Mouse (Mus musculus): ENCODE data around the gene Slc1a4. TPM values are rescaled to one million over a fixed set of nuclear protein-coding genes. Genes with fewer than 3 reads are reported as not detected.

Slc1a4 gene
- 13.5 TPM in 2 replicates for polyA plus RNA-seq (2016; fragmentation: Nextera tagmentation; extraction: Ambion mirVana)

DNA sequence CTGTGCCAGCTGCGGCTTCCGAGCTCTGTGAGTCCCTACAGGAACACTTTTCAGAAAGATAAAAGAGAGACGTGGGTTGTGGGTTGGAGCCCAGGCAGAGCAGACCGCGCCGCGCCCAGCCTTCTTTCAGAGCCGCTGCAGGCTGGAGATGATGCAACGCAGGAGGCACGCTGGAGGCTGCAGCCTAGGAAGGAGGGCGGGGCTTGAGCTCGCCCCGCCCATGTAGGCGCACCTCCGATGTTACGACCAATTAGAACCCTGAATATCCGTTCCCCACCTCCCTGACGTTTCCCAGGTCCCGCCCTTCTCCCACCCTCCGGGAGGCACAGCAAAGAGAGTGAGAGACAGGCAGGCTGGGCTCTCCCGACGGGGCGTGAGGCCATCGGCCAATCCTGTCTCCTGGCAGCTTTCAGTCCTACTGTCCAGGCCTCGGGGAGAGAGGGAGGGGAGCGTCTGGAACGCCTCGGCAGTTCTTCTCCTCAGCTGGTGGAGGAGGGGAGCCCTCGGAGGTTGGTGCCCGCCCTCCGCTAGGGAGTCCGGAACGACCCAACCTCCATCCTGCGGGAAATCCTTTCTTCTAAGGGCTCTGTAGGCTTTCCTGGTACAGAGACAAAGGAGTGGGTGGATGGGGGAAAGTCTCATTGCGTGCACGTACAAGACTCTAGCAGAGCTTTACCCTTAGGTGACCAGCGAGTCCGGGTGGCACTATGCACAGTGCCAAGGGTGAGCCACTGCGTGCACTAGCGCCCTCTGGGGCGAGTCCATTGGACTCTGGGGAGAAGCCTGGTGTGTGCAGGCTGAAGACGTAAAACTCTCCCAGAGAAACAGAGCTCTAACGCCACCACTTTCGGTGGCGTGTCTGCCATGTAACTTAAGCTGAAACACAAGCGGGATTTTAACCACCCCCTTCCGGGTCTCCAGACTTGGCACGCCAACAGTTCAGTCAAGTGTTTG, at the start of gene Slc1a4:
TSS of gene Slc1a4 (minus strand) at position 153 of the 954 bp plus-strand sequence.
- Histone ChIP-seq H3K36me3 (replicated peaks) (no peaks in the 10 kb centered on the region), H3K4me1 (peaks cover 31% of the 10 kb centered on the region), H3K27ac (replicated peaks) (peak within 1 kb of the TSS; percentile 87), H3K27me3 (replicated peaks; ENCODE audit: low read depth, poor library complexity, severe bottlenecking) (no peaks in the 10 kb centered on the region), H3K4me3 (peak within 1 kb of the TSS; percentile 66), H3K9me3 (no peaks in the 10 kb centered on the region)
- WGBS, result under 1% methylated on average over 48 of the region's 48 CpGs
- peak; percentile 98 for DNase-seq (ENCODE audit: low spot score)

DNA sequence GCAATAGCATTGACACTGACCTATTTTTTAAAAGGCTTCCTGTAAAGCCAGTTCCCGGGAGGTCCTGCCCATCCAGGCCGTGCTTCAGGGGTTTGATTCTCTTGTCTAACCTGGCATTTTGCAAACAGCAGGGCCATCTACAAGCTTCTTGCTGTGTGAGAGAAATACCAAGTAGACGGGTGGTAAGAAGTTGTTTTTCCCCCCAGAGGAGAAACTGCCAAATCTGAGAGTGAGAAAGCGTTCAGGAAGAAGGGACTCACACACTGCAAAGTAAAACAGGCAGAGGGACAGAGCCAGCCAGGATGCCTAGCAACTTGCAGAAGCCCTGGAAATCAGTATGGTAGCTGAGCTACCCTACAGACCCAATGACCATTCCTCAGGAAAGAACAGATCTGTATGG, 47.6 kb upstream of the Slc1a4 start:
- no peaks in the 10 kb centered on the region; the same call in 1 of the 2 replicates for H3K9me3 ChIP-seq
- H3K4me3 ChIP-seq, result no peak overlapping the region
- H3K27me3 ChIP-seq (replicated peaks; ENCODE audit: low read depth, poor library complexity, severe bottlenecking), result no peaks in the 10 kb centered on the region
- H3K27ac ChIP-seq (replicated peaks), result no peak overlapping the region
- H3K36me3 ChIP-seq (replicated peaks), result no peaks in the 10 kb centered on the region
- WGBS, result 80% methylated on average over 4 of the region's 4 CpGs
- no peak for DNase-seq (ENCODE audit: low spot score)
- H3K4me1 ChIP-seq, result no peaks in the 10 kb centered on the region

DNA sequence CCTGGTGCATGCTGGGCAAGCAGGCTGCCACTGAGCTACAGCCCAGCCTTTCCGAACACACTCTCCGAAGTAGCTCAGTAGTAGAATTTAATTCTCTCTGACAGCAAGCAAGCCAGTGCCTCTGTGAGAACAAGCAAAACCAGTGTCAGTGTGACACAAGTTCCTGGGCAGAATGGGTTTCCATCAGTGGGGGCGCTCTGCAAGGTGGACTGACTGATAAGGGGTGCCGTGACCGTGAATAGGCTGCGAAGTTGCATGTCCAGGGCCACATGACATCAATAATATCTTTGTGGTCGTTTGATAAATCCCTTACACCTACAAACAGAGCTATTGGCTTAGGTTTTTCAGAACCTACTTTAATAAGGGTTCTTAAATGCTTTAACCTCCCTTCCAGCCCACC, 44.1 kb upstream of the Slc1a4 start:
- no peak overlapping the region for H3K27ac ChIP-seq (replicated peaks)
- no peak for DNase-seq (ENCODE audit: low spot score)
- H3K4me1 ChIP-seq, result no peaks in the 10 kb centered on the region
- H3K27me3 ChIP-seq (replicated peaks; ENCODE audit: low read depth, poor library complexity, severe bottlenecking), result no peaks in the 10 kb centered on the region
- no peaks in the 10 kb centered on the region for H3K36me3 ChIP-seq (replicated peaks)
- WGBS, result 90% methylated on average over 7 of the region's 7 CpGs
- H3K9me3 ChIP-seq, result no peaks in the 10 kb centered on the region; the same call in 1 of the 2 replicates
- H3K4me3 ChIP-seq, result no peak overlapping the region

DNA sequence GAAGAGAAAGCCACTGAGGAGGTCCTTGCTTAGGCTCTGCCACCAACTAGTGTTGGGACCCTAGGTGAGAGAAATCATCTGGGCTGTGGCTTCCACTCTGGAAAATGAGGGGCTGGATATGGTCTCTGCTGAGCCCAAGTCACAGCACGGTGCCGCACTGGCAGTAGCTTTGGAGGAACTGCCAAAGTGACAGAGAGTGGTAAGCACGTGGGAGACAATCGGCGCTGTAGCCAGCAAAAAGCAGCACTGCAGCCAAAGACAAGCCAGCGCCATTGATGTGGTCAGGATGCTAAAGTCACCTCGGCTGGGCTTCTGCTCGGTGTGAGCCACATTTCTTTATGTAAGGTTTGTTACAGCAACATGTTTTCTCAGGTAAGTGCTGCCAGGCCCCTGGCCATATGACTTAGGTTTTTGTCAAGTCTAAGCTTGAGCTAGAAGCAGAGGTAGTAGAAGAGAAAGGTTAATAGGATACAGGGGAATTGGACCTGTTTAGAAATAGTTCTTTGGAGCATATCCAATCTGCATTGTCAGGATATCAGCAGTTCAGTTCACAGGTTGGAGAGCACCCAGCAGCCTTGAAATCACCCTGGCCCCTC, 40.2 kb upstream of the Slc1a4 start:
- H3K9me3 ChIP-seq, result no peaks in the 10 kb centered on the region
- no peaks in the 10 kb centered on the region for H3K36me3 ChIP-seq (replicated peaks)
- no peaks in the 10 kb centered on the region for H3K4me1 ChIP-seq
- DNase-seq (ENCODE audit: low spot score), result no peak
- H3K4me3 ChIP-seq, result no peak overlapping the region
- no peak overlapping the region for H3K27ac ChIP-seq (replicated peaks)
- H3K27me3 ChIP-seq (replicated peaks; ENCODE audit: low read depth, poor library complexity, severe bottlenecking), result no peaks in the 10 kb centered on the region
- WGBS, result 86% methylated on average over 8 of the region's 8 CpGs

DNA sequence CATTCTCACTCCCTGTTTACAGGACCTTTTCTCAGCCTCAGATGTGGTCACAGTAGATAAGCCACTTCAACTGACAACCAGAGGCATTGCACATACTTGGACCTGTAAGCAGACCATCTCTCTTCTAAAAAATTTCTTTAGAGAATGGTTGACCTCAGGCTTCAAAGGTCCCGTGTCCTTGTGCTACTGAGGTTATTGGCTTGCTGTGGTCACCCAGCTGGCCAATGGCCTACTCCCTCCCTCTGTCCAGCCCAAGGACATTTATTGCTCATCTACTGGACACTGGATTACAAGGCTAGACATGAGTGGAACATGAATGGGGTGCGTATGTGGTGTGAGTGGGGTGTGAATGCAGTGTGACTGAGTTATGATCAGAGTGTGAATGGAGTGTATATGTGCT, 38.0 kb upstream of the Slc1a4 start:
- 86% methylated on average over 2 of the region's 2 CpGs for WGBS
- Histone ChIP-seq H3K9me3 (no peaks in the 10 kb centered on the region), H3K27me3 (replicated peaks; ENCODE audit: low read depth, poor library complexity, severe bottlenecking) (no peaks in the 10 kb centered on the region), H3K36me3 (replicated peaks) (no peaks in the 10 kb centered on the region), H3K4me3 (no peak overlapping the region), H3K4me1 (no peaks in the 10 kb centered on the region), H3K27ac (replicated peaks) (no peak overlapping the region)
- DNase-seq (ENCODE audit: low spot score), result no peak

DNA sequence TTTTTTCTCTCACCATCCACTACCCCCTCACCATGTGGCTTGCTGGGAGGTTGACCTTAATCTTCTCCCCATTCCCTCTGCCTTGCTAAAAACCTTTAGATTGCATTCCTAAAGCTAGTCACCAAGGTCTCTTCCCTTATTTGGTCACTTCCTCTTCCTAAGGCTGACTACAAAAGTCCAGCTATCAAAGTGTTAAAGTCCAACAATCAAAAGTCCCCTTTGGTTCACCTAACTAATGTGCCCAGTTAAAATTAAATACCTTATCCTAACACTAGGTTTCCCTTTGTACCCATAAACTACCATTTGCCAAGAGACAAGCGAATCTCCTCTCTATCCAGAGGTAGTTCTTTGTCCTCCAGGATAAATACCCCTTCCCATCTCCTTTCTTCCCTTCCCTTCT, 33.9 kb upstream of the Slc1a4 start:
- H3K36me3 ChIP-seq (replicated peaks), result no peaks in the 10 kb centered on the region
- H3K27ac ChIP-seq (replicated peaks), result no peak overlapping the region
- H3K27me3 ChIP-seq (replicated peaks; ENCODE audit: low read depth, poor library complexity, severe bottlenecking), result no peaks in the 10 kb centered on the region
- H3K9me3 ChIP-seq, result no peaks in the 10 kb centered on the region
- H3K4me1 ChIP-seq, result no peaks in the 10 kb centered on the region
- WGBS, result 84% methylated on average over 1 of the region's 1 CpGs
- no peak for DNase-seq (ENCODE audit: low spot score)
- no peak overlapping the region for H3K4me3 ChIP-seq

DNA sequence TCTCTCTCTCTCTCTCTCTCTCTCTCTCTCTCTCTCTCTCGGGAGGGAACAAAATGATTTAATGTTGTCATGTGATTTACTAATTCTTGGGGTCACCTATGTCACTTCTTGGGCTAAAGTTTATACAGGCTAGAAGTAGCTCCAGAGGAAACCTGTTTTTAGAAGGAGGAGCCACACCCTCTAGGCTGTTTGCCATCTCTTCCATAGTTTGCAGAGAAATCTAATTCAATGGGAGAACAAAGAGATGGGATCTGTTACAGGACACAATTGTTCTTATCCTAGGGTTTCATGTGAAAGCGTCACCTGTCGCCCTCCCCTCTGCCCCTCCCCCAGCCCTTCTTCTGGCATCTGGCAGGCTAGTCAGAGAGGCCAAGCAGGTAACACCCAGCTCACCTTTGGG, 28.8 kb upstream of the Slc1a4 start:
- Histone ChIP-seq H3K27ac (replicated peaks) (no peak overlapping the region), H3K4me1 (peaks cover 6% of the 10 kb centered on the region; the same call in 1 of the 2 replicates), H3K36me3 (replicated peaks) (no peaks in the 10 kb centered on the region), H3K4me3 (no peak overlapping the region), H3K9me3 (no peaks in the 10 kb centered on the region), H3K27me3 (replicated peaks; ENCODE audit: low read depth, poor library complexity, severe bottlenecking) (no peaks in the 10 kb centered on the region)
- 64% methylated on average over 3 of the region's 3 CpGs for WGBS
- no peak for DNase-seq (ENCODE audit: low spot score)

DNA sequence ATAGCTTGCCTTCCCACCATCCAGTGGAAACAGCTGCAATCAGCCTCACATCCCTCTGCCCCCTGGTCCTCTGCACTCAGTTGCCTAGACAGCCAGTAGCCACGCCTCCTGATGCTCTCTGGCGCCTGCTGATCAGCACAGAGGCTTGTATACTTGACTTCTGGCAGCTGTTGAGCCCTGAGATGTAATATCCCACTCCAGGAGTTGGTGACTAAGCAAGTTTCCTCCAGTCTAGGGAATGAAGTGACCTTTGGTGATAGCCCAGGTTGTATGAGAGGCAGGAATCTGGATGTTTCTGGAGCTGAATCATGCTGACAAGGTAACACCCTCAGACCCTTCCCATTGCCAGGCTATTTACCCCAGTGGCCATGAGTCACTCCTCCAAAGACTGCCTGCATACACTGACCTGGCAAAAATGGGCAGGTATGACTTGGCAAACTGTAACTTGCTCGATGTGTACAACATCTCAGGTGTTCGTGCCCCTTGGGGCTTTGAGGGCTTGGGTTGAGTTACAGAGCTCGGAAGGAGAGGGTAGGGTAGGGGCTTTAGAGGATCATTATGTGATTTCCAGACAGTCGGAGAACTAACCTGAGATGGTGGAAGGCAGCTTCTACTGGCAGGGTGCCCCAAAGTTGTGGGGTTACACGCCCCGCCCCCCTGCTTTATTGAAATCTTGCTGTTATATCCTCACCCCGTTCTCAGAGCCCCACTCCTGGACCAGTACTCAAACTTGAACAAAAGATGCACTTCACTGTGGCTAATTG, 25.4 kb upstream of the Slc1a4 start:
- no peaks in the 10 kb centered on the region for H3K27me3 ChIP-seq (replicated peaks; ENCODE audit: low read depth, poor library complexity, severe bottlenecking)
- no peak overlapping the region for H3K27ac ChIP-seq (replicated peaks)
- peak; percentile 18 for DNase-seq (ENCODE audit: low spot score)

DNA sequence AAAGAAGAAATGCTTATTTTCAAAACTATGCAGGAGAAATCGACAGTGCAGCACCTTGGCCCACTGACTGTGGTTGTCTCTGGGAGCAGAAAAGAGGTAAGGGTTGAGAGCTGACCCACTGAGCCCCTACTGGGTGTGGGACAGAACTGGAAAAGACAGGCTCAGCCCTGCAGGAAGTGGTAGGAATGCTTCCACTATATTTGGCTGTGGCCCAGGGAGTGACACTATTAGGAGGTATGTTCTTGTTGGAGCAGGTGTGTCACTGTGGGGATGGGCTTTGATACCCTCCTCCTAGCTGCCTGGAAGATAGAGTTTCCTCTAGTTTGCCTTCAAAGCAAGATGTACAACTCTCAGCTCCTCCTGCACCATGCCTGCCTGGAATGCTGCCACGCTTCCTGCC, 16.0 kb upstream of the Slc1a4 start:
- WGBS, result 81% methylated on average over 2 of the region's 2 CpGs

More for the DNA sequence above, 25.4 kb upstream of the Slc1a4 start:
- Histone ChIP-seq H3K4me1 (peaks cover 6% of the 10 kb centered on the region; the same call in 1 of the 2 replicates), H3K4me3 (no peak overlapping the region), H3K9me3 (no peaks in the 10 kb centered on the region), H3K36me3 (replicated peaks) (no peaks in the 10 kb centered on the region)
- WGBS, result 67% methylated on average over 9 of the region's 9 CpGs

DNA sequence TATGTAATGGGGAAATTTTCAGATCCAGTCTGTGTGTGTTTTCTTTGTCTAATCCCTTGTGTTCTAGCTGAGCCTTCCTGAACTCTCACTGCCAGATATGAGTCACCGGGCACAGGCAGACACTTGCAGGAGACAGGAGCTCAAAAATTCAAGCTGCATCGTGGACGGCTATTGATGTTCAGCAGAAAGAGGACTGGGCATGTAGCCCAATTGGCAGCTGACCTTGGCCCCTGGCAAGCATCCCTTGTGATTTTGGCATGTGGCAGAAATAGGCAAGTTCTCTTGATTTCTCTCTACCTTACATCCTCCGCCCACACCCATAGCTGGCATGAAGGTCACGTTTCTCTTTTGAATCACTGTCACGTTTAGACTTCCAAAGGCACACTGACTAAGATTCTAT, 15.0 kb upstream of the Slc1a4 start:
- Histone ChIP-seq H3K9me3 (no peaks in the 10 kb centered on the region), H3K4me3 (no peak overlapping the region)
- WGBS, result 89% methylated on average over 6 of the region's 6 CpGs

More for the DNA sequence above, 16.0 kb upstream of the Slc1a4 start:
- no peaks in the 10 kb centered on the region for H3K4me1 ChIP-seq
- no peak overlapping the region for H3K27ac ChIP-seq (replicated peaks)
- H3K9me3 ChIP-seq, result no peaks in the 10 kb centered on the region
- no peak overlapping the region for H3K4me3 ChIP-seq
- DNase-seq (ENCODE audit: low spot score), result no peak
- no peaks in the 10 kb centered on the region for H3K36me3 ChIP-seq (replicated peaks)
- H3K27me3 ChIP-seq (replicated peaks; ENCODE audit: low read depth, poor library complexity, severe bottlenecking), result no peaks in the 10 kb centered on the region

DNA sequence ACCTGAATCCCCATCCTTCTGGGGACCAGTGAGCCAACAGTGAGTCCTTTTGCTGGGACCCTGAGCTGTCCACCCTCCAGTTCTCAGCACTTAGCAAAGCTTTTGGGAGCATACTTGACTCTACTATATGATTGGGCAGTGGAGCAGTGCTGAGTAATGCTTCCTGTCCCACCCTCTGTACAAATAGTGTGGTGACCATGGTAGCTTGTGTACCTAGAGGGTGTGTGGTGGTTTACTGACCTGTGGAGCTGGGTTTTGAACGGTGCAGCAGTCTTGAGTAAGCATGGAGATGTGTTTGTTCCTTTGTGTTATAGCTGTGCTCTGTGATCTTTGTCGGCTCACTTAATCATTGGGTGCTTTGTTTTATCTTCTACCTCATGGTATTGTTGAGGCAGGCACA, 13.9 kb upstream of the Slc1a4 start:
- no peak overlapping the region for H3K4me3 ChIP-seq
- 89% methylated on average over 2 of the region's 2 CpGs for WGBS
- no peak overlapping the region for H3K27ac ChIP-seq (replicated peaks)
- no peaks in the 10 kb centered on the region for H3K9me3 ChIP-seq
- H3K27me3 ChIP-seq (replicated peaks; ENCODE audit: low read depth, poor library complexity, severe bottlenecking), result no peaks in the 10 kb centered on the region
- no peaks in the 10 kb centered on the region for H3K36me3 ChIP-seq (replicated peaks)
- no peaks in the 10 kb centered on the region for H3K4me1 ChIP-seq
- no peak for DNase-seq (ENCODE audit: low spot score)

More for the DNA sequence above, 15.0 kb upstream of the Slc1a4 start:
- no peak for DNase-seq (ENCODE audit: low spot score)
- Histone ChIP-seq H3K27me3 (replicated peaks; ENCODE audit: low read depth, poor library complexity, severe bottlenecking) (no peaks in the 10 kb centered on the region), H3K4me1 (no peaks in the 10 kb centered on the region), H3K36me3 (replicated peaks) (no peaks in the 10 kb centered on the region), H3K27ac (replicated peaks) (no peak overlapping the region)

DNA sequence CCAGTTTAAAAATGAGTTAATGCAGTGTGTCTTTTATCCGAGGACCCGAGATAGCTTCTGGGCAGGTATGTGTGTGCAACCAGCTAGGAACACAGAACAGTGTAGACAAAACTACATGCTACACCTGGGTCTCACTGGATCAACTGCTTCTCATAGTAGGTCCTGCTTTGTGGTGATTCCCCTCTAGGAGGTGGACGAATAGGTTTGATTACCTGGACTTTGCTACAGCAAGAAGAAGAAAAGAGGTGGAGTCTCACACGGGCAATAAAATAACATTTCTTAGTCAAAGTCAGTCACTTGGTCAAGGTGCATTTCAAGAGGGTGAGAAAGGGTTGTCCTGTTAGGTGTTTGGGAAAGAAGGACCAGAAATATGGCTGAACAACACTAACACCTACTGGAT, 11.4 kb upstream of the Slc1a4 start:
- no peak for DNase-seq (ENCODE audit: low spot score)
- H3K9me3 ChIP-seq, result no peaks in the 10 kb centered on the region
- WGBS, result 81% methylated on average over 4 of the region's 4 CpGs
- H3K36me3 ChIP-seq (replicated peaks), result no peaks in the 10 kb centered on the region
- no peak overlapping the region for H3K4me3 ChIP-seq
- no peaks in the 10 kb centered on the region for H3K4me1 ChIP-seq
- H3K27ac ChIP-seq (replicated peaks), result no peak overlapping the region
- no peaks in the 10 kb centered on the region for H3K27me3 ChIP-seq (replicated peaks; ENCODE audit: low read depth, poor library complexity, severe bottlenecking)

All from embryonic facial prominence, embryonic 10.5 days (tissue).